Mouse (Mus musculus) granulocyte monocyte progenitor cell, adult 5-6 weeks (primary cell): ENCODE measurements around the gene AI661453. TPM values are rescaled to one million over a fixed set of nuclear protein-coding genes. Genes with fewer than 3 reads are reported as not detected.

Source experiments
- ATAC-seq: replicated peaks from 2 replicates; pipeline ENCODE4 v1.8.0; 2016; ENCODE audit warnings: mild to moderate bottlenecking, moderate TSS enrichment, inconsistent platforms; ENCODE audit not compliant: poor library complexity, severe bottlenecking
- total RNA-seq, 2 experiments: library from RNA; stranded (forward) in 1 of 2; stranded (reverse) in 1 of 2; fragments of 200-712, 200-1000 nt in 1 of 2; fragments of >200 nt in 1 of 2; fragmentation: Nextera tagmentation in 1 of 2; gene quantifications; 2 replicates each; pipeline ENCODE4 v1.2.3; 2014 to 2017

AI661453 gene
- total RNA-seq, 2 experiments from 2014 or later, result 0.62 to 4.3 TPM

GRCm38 (mm10) chr17:47516232-47516631 lies 79.8 kb downstream of the AI661453 start:
- no peak for ATAC-seq

- no peak for ATAC-seq
Observed at GRCm38 (mm10) chr17:47518205-47518604, 81.8 kb downstream of the AI661453 start.

Other genes starting within 250 kb of the AI661453 start
- gene Mrps10, start 67.7 kb upstream of the AI661453 start, total RNA-seq (2014; fragmentation: Nextera tagmentation), result 65.1 and 68.0 TPM in 2 replicates
- gene Mrps10, start 67.7 kb upstream of the AI661453 start, total RNA-seq (2017), result 65.8 and 70.8 TPM in 2 replicates
- gene Guca1b, start 51.2 kb upstream of the AI661453 start, total RNA-seq (2014; fragmentation: Nextera tagmentation), result 0.47 and 0.80 TPM in 2 replicates
- 0.43 TPM in 1 of 2 replicates, not detected in the other for gene Guca1b, start 51.2 kb upstream of the AI661453 start, total RNA-seq (2017)
- 5.3 and 6.4 TPM in 2 replicates for gene Guca1a, start 36.0 kb upstream of the AI661453 start, total RNA-seq (2014; fragmentation: Nextera tagmentation)
- 6.3 and 6.7 TPM in 2 replicates for gene Guca1a, start 36.0 kb upstream of the AI661453 start, total RNA-seq (2017)
- gene 1700001C19Rik, start 761 bp downstream of the AI661453 start, total RNA-seq (2014; fragmentation: Nextera tagmentation), result not detected in 2 replicates
- gene 1700001C19Rik, start 761 bp downstream of the AI661453 start, total RNA-seq (2017), result 1.9 TPM in 1 of 2 replicates, not detected in the other
- gene Taf8, start 65.7 kb downstream of the AI661453 start, total RNA-seq (2014; fragmentation: Nextera tagmentation), result 13.9 and 23.8 TPM in 2 replicates
- 34.7 and 40.9 TPM in 2 replicates for gene Taf8, start 65.7 kb downstream of the AI661453 start, total RNA-seq (2017)
- gene Ccnd3, start 68.4 kb downstream of the AI661453 start, total RNA-seq (2014; fragmentation: Nextera tagmentation), result 99.8 and 128 TPM in 2 replicates
- 35.5 and 35.9 TPM in 2 replicates for gene Ccnd3, start 68.4 kb downstream of the AI661453 start, total RNA-seq (2017)
- 16.2 and 17.8 TPM in 2 replicates for gene Bysl, start 174.9 kb downstream of the AI661453 start, total RNA-seq (2014; fragmentation: Nextera tagmentation)
- 12.6 and 16.0 TPM in 2 replicates for gene Bysl, start 174.9 kb downstream of the AI661453 start, total RNA-seq (2017)
- gene Med20, start 175.0 kb downstream of the AI661453 start, total RNA-seq (2014; fragmentation: Nextera tagmentation), result 26.3 and 36.3 TPM in 2 replicates
- 25.0 and 29.5 TPM in 2 replicates for gene Med20, start 175.0 kb downstream of the AI661453 start, total RNA-seq (2017)
- 0.41 and 2.2 TPM in 2 replicates for gene Gm20517, start 175.0 kb downstream of the AI661453 start, total RNA-seq (2014; fragmentation: Nextera tagmentation)
- gene Gm20517, start 175.0 kb downstream of the AI661453 start, total RNA-seq (2017), result 2.5 and 3.1 TPM in 2 replicates
- 4.1 and 6.8 TPM in 2 replicates for gene Usp49, start 194.1 kb downstream of the AI661453 start, total RNA-seq (2014; fragmentation: Nextera tagmentation)
- 1.5 and 4.1 TPM in 2 replicates for gene Usp49, start 194.1 kb downstream of the AI661453 start, total RNA-seq (2017)